Mouse (Mus musculus) kidney, postnatal 0 days (tissue): ENCODE measurements around the gene Crybg2. TPM values are rescaled to one million over a fixed set of nuclear protein-coding genes. Genes with fewer than 3 reads are reported as not detected.

ENCODE experiments used
- ATAC-seq: fragments of 200-750 bp; cut with Nextera tagmentation; replicated peaks from 2 replicates; pipeline ENCODE4 v1.8.0; 2017; ENCODE audit warnings: low read depth, moderate number of reproducible peaks, moderate TSS enrichment, moderate library complexity; ENCODE audit not compliant: low FRiP score
- DNase-seq: peaks from one replicate; pipeline ENCODE4 v3.0.0-alpha.2; 2016; ENCODE audit warnings: low spot score
- H3K27ac ChIP-seq: fragments of 300-500 bp; sonication (generic); 2 replicates; pipeline ENCODE4 v1.5.1; 2014; ENCODE audit warnings: mild to moderate bottlenecking
- H3K27me3 ChIP-seq: fragments of 300-500 bp; sonication (generic); 2 replicates; pipeline ENCODE4 v1.6.1; 2014; ENCODE audit warnings: low read length, mixed read lengths; ENCODE audit not compliant: insufficient read depth
- H3K36me3 ChIP-seq: fragments of 300-500 bp; sonication (generic); 2 replicates; pipeline ENCODE4 v1.6.1; 2014; ENCODE audit warnings: low read length, mixed read lengths; ENCODE audit not compliant: insufficient read depth
- H3K4me1 ChIP-seq: fragments of 300-500 bp; sonication (generic); replicated peaks from 2 replicates; pipeline ENCODE4 v1.6.1; 2014; ENCODE audit warnings: antibody characterized with exemption, low read length, mixed read lengths; ENCODE audit not compliant: insufficient read depth
- H3K4me2 ChIP-seq: fragments of 300-500 bp; sonication (generic); 2 replicates; pipeline ENCODE4 v1.6.1; 2014; ENCODE audit warnings: mild to moderate bottlenecking, low read length, moderate library complexity, mixed read lengths
- H3K4me3 ChIP-seq: fragments of 300-500 bp; sonication (generic); replicated peaks from 2 replicates; pipeline ENCODE4 v1.5.1; 2014; ENCODE audit warnings: low read depth, low read length
- H3K9ac ChIP-seq: fragments of 300-500 bp; sonication (generic); 2 replicates; pipeline ENCODE4 v1.6.1; 2014; ENCODE audit warnings: low read depth, low read length
- H3K9me3 ChIP-seq: fragments of 300-500 bp; sonication (generic); replicated peaks from 2 replicates; pipeline ENCODE4 v1.6.1; 2016; ENCODE audit warnings: low read length, inconsistent platforms, mixed read lengths
- CTCF ChIP-seq: IDR thresholded peaks from 2 replicates; pipeline ENCODE4 v1.5.1; 2016; ENCODE audit warnings: antibody characterized with exemption, low read depth, mild to moderate bottlenecking, moderate library complexity
- WGBS: fragments of 180-500 bp; shearing (Covaris S2); extraction: QIAGEN DNeasy Blood & Tissue Kit; methylation state at CpG from one replicate; pipeline ENCODE4 v1.1.7; 2014; 5-methylcytosine and 5-hydroxymethylcytosine counted together
- polyA plus RNA-seq: library from polyadenylated mRNA; unstranded; fragments of >200 nt; fragmentation: Nextera tagmentation; extraction: Ambion mirVana; gene quantifications from 2 replicates; pipeline ENCODE4 v1.2.1, GENCODE M21; 2015

The Crybg2 gene
- polyA plus RNA-seq, 1 experiment from 2014 or later = 2.8 TPM

DNA sequence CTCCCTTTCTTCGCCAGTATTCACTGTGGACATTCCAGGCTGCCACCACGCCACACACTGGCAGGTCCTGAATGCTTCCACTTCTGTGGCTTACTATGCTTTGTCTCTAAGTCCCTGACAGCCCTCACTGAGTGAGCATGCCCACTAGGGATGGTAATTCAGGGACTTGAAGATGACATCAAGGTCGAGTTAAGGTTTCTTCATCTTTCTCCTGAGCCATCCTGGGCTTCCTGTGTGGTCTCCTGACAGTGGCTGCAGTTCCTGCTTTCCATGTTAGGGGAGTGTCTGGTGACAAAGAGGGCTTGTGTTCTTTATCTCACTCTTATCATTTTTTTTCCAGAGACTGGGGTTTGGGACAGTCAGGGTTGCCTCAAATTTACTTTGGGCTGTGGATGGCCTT is 50.0 kb downstream of the Crybg2 start:
- no peak overlapping the region for H3K4me2 ChIP-seq
- H3K4me1 ChIP-seq = no peaks in the 10 kb centered on the region
- ATAC-seq = no peak
- H3K27ac ChIP-seq = no peak overlapping the region
- WGBS = 53% methylated on average over 3 of the region's 3 CpGs
- no peak overlapping the region for H3K9ac ChIP-seq
- H3K4me3 ChIP-seq = no peak overlapping the region
- no peaks in the 10 kb centered on the region for H3K27me3 ChIP-seq
- H3K36me3 ChIP-seq = no peaks in the 10 kb centered on the region
- no peak for TF ChIP-seq CTCF
- H3K9me3 ChIP-seq = no peaks in the 10 kb centered on the region
- DNase-seq = no peak

DNA sequence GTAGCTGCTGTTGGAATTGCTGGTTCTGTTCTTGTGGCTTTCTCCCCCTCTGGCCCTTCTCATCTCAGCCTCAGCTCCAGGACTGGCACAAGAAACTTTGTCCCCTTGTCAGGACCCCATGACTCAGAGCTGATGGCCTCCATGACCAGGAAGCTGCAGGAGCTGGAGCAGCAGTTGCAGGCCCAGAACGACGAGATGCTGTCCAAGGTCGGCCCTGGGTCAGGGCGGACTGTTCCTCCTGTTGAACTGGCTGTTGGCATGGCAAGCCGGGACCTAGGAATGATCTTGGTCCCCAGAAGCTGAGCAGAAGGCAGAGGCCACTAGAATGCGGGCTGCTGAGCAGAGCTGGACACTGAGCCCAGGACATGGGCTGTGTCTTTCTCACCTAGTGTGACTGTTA is 51.8 kb downstream of the Crybg2 start:
- H3K4me3 ChIP-seq = no peak overlapping the region
- H3K36me3 ChIP-seq = no peaks in the 10 kb centered on the region
- H3K9ac ChIP-seq = no peak overlapping the region
- DNase-seq (no peak), ATAC-seq (no peak)
- no peaks in the 10 kb centered on the region for H3K4me1 ChIP-seq
- H3K27me3 ChIP-seq = no peaks in the 10 kb centered on the region
- TF ChIP-seq CTCF = no peak
- 66% methylated on average over 6 of the region's 6 CpGs for WGBS
- H3K9me3 ChIP-seq = no peaks in the 10 kb centered on the region
- no peak overlapping the region for H3K27ac ChIP-seq
- no peak overlapping the region for H3K4me2 ChIP-seq

DNA sequence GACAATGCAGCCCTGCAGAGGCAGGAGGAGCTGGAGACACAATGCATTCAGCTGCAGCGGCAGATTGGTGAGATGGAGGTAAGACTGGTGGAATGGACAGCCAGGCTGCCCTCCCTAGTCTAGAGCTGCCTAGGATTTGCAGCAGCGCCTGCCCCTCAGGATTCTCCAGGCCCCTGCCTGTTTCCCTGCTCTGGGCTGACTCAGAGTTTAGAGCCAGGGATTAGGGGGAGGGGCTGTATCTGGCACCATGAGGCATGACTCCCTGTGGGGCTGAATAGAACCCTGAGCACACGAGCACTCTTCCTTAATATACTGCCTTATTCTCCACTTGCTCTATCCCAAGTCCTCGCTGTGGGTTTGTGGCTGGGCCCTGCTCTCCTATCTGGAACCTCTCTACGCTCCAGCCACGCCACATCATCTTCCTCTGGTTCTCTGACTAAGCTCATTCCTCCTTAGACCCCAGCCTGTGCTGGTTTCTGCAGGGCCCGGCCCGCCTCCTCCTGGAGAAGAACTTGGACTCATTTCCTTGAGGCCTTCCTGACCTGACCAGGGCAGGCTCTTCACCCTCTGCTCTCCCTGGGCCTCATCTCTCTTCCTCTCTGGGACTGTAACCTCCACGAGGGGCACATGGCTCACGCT is 52.9 kb downstream of the Crybg2 start:
- WGBS = 56% methylated on average over 10 of the region's 10 CpGs
- no peak for TF ChIP-seq CTCF
- H3K9ac ChIP-seq = no peak overlapping the region
- H3K4me3 ChIP-seq = no peak overlapping the region
- H3K36me3 ChIP-seq = no peaks in the 10 kb centered on the region
- no peaks in the 10 kb centered on the region for H3K4me1 ChIP-seq
- ATAC-seq = no peak
- H3K27me3 ChIP-seq = no peaks in the 10 kb centered on the region
- no peak overlapping the region for H3K27ac ChIP-seq
- DNase-seq = no peak
- no peaks in the 10 kb centered on the region for H3K9me3 ChIP-seq
- no peak overlapping the region for H3K4me2 ChIP-seq

DNA sequence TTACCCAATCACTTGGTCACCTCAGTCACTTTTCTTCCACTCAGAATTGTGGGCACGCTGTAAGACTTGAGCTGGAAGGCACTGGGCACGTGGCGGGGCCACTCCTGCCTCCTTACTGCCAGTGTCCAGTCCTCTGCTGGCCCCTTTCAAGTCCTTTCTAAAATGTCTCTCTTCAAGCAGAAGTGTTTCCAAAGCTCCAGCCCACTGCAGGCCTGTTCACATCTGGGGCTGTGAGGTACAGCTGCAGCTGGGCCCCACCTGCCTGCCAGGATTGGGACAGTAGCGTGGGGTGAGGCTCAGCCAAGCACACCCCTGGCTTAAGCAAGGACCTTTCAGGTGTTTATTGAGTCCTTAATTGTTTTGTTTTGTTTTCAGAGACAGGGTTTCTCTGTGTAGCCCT is 53.4 kb downstream of the Crybg2 start:
- no peaks in the 10 kb centered on the region for H3K4me1 ChIP-seq
- H3K9ac ChIP-seq = no peak overlapping the region
- ATAC-seq (no peak), DNase-seq (no peak)
- no peaks in the 10 kb centered on the region for H3K36me3 ChIP-seq
- no peaks in the 10 kb centered on the region for H3K27me3 ChIP-seq
- H3K27ac ChIP-seq = no peak overlapping the region
- no peaks in the 10 kb centered on the region for H3K9me3 ChIP-seq
- no peak overlapping the region for H3K4me3 ChIP-seq
- H3K4me2 ChIP-seq = no peak overlapping the region
- TF ChIP-seq CTCF = no peak
- 86% methylated on average over 4 of the region's 4 CpGs for WGBS

DNA sequence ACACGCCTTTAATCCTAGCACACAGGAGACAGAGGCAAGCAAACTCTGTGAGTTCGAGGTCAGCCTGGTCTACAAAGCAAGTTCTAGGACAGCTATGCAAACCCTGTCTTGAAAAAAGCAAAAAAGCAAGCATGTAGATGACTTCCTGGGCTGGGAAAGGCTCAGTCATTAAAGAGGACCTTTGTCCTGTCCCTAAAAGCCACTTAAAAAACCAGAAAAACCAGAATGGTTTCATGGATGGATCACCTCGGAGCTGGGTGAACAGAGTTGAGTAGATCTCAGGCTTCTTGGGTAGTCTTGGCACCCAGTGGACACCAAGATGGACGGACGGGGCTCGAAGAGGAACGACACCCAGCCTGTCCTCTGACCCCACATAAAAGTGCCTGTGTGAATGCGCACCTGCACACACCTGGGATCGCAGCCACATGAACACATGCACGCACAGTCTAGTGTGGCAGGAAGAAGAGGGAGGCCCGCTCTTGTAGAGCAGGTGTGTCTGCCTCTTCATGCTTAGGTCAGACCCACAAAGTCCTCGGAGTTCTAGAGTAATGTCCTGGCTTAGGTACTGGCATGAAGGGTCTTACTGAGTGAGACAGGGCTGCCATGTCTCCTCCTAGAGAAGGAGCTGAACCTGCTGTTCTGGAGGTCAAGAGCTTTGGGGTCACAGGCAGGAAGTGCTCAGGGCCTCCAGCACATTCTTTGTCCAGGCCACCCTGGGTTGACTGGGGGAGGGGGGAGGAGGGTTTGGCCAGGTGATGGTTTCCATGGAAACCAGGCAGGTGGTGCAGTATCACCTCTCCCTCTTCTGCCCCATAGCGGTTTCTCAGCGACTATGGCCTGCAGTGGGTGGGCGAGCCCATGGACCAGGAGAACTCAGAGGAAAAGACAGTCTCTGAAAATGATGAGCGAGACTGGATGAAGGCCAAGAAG is 54.9 kb downstream of the Crybg2 start:
- no peaks in the 10 kb centered on the region for H3K9me3 ChIP-seq
- no peak overlapping the region for H3K9ac ChIP-seq
- ATAC-seq (peak; percentile 19; the same call in 1 of the 2 replicates), DNase-seq (no peak)
- WGBS = 78% methylated on average over 16 of the region's 16 CpGs
- H3K4me3 ChIP-seq = no peak overlapping the region
- H3K27me3 ChIP-seq = no peaks in the 10 kb centered on the region
- no peaks in the 10 kb centered on the region for H3K36me3 ChIP-seq
- no peaks in the 10 kb centered on the region for H3K4me1 ChIP-seq
- H3K4me2 ChIP-seq = no peak overlapping the region
- TF ChIP-seq CTCF = no peak
- H3K27ac ChIP-seq = no peak overlapping the region

DNA sequence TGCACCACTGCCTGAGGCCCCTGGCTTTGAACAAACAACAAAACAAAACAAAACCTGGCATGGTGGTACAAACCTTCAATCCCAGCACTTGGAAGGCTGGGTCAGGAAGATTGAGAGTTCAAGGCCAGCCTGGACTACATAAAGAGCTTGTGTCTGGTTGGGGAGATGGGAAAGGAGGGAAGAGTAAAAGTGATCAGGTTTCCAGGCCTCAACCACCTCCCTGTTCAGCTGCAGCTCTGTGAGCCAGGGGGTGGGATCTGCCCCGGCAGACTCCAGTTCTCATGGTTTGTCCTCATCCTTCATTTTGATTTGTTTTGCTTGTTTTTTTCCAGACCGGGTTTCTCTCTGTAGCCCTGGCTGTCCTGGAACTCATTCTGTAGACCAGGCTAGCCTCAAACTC is 55.9 kb downstream of the Crybg2 start:
- H3K9ac ChIP-seq = no peak overlapping the region
- WGBS = 60% methylated on average over 2 of the region's 2 CpGs
- no peaks in the 10 kb centered on the region for H3K4me1 ChIP-seq
- ATAC-seq = no peak
- H3K9me3 ChIP-seq = no peaks in the 10 kb centered on the region
- no peak overlapping the region for H3K27ac ChIP-seq
- H3K4me2 ChIP-seq = no peak overlapping the region
- H3K4me3 ChIP-seq = no peak overlapping the region
- H3K27me3 ChIP-seq = no peaks in the 10 kb centered on the region
- H3K36me3 ChIP-seq = no peaks in the 10 kb centered on the region
- no peak for DNase-seq
- no peak for TF ChIP-seq CTCF
